Mouse (Mus musculus) WW6 (cell line): ENCODE results near the gene Pi4ka.

Source experiments
- DNase-seq: peaks from one replicate; pipeline ENCODE4 v3.0.0-alpha.2; 2013; ENCODE audit warnings: low read depth, low spot score

Gene Pi4ka

GRCm38 (mm10) chr16:17275721-17276120 is 130.4 kb downstream of the Pi4ka start, which contains the start of gene Tmem191c:
Gene Tmem191c (plus strand): TSS chr16:17276077.
- no peak for DNase-seq

- DNase-seq = no peak
Measured at GRCm38 (mm10) chr16:17271856-17272255, 134.3 kb downstream of the Pi4ka start.

GRCm38 (mm10) chr16:17271124-17271523 is 135.0 kb downstream of the Pi4ka start:
- peak; percentile 34 for DNase-seq

- DNase-seq = no peak
Measured at GRCm38 (mm10) chr16:17269872-17270271, 136.2 kb downstream of the Pi4ka start.

GRCm38 (mm10) chr16:17267937-17268336 is 138.2 kb downstream of the Pi4ka start:
- DNase-seq = no peak

- DNase-seq = no peak
Measured at GRCm38 (mm10) chr16:17266113-17266512, 140.0 kb downstream of the Pi4ka start.

GRCm38 (mm10) chr16:17261341-17261740 is 144.8 kb downstream of the Pi4ka start:
- DNase-seq = no peak

- DNase-seq = no peak
Measured at GRCm38 (mm10) chr16:17258917-17259316, 147.2 kb downstream of the Pi4ka start.

- no peak for DNase-seq
Measured at GRCm38 (mm10) chr16:17257359-17257821, 148.7 kb downstream of the Pi4ka start.

GRCm38 (mm10) chr16:17255270-17255669 is 150.8 kb downstream of the Pi4ka start:
- no peak for DNase-seq

- DNase-seq = no peak
Measured at GRCm38 (mm10) chr16:17254005-17254597, 152.0 kb downstream of the Pi4ka start.

- DNase-seq = no peak
Measured at GRCm38 (mm10) chr16:17252841-17253240, 153.3 kb downstream of the Pi4ka start.

GRCm38 (mm10) chr16:17252086-17252726 is 153.9 kb downstream of the Pi4ka start:
- no peak for DNase-seq

GRCm38 (mm10) chr16:17251539-17251938 is 154.6 kb downstream of the Pi4ka start:
- DNase-seq = no peak

GRCm38 (mm10) chr16:17249135-17249534 is 157.0 kb downstream of the Pi4ka start:
- DNase-seq = no peak

GRCm38 (mm10) chr16:17247727-17248126 is 158.4 kb downstream of the Pi4ka start:
- no peak for DNase-seq

GRCm38 (mm10) chr16:17244996-17245395 is 161.1 kb downstream of the Pi4ka start:
- no peak for DNase-seq

GRCm38 (mm10) chr16:17243731-17244130 is 162.4 kb downstream of the Pi4ka start:
- no peak for DNase-seq

- DNase-seq = no peak
Measured at GRCm38 (mm10) chr16:17239409-17239808, 166.7 kb downstream of the Pi4ka start.

GRCm38 (mm10) chr16:17237634-17238033 is 168.5 kb downstream of the Pi4ka start:
- DNase-seq = no peak

GRCm38 (mm10) chr16:17234916-17235665 is 171.0 kb downstream of the Pi4ka start:
- DNase-seq = no peak

- DNase-seq = no peak
Measured at GRCm38 (mm10) chr16:17234499-17234895, 171.6 kb downstream of the Pi4ka start.
